Mouse (Mus musculus) embryo, embryonic 9.5 days (tissue): ENCODE data around the gene Pacs1.
"Not testable (repeated sequence)": the region's sequence is repeated elsewhere in the genome, so short reads cannot be mapped to it uniquely, and the experiment has no call there.

ENCODE experiments used
- DNase-seq: peaks from one replicate; pipeline ENCODE4 v3.0.0-alpha.2; 2017; ENCODE audit errors: extremely low spot score

Pacs1 gene

DNA sequence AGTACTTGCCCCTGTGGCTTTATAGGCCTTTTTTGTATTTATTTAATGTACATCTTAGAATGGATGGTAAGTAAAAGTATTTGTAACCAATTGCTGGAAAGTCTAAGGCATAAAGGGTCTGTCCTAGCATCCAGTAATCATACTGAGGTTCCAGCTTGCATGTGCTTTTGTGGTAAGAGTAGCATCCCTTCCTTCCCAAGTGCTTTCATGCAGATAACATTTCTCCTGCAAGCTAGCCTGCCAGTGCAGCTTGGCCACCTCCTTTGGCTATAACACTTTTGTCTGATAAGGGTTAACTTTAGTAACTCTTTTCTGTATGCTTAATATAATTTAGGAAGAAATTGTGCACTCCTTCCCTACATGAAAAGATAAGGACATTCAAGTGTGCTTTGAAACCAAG, 4.9 kb downstream of the Pacs1 start:
- no peak for DNase-seq

- no peak for DNase-seq
Measured at GRCm38 (mm10) chr19:5267015-5267414, 5.9 kb downstream of the Pacs1 start.

DNA sequence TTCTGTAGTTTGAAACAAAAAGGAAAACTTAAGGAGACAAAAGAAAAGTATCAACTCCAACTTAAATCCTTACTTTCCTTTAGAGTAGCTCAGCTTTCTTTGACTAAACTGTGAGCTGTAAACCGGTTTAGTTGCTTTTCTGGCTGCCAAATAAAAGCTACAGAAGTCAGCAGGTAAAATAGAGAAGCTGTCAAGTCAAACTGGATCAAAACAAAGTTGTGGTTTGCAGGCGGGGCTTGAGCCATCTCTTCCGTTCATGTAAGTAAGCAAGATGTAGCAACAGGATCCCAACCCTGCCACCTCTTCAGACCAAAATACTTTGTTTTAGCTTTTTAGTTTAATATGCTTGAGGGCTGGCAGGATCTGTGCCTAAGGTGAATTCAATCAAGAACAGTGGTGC, 15.8 kb downstream of the Pacs1 start:
- no peak for DNase-seq

DNA sequence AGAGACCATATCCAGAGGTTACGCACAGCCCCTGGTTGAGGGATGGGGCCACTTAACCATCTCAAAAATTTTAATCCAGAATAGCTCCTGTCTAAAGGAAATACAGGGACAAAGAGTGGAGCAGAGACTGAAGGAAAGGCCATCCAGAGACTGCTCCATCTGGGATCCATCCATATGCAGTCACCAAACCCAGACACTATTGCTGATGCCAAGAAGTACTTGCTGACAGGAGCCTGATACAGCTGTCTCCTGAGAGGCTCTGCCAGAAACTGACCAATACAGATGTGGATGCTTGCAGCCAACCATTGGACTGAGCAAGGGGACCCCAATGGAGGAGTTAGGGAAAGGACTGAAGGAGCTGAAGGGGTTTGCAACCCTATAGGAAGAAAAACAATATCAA, 35.9 kb downstream of the Pacs1 start:
- DNase-seq = not testable (repeated sequence)

GRCm38 (mm10) chr19:5232696-5233095, 40.2 kb downstream of the Pacs1 start:
- DNase-seq = no peak

GRCm38 (mm10) chr19:5230110-5230509, 42.8 kb downstream of the Pacs1 start:
- no peak for DNase-seq

GRCm38 (mm10) chr19:5224624-5225023, 48.3 kb downstream of the Pacs1 start:
- DNase-seq = no peak

DNA sequence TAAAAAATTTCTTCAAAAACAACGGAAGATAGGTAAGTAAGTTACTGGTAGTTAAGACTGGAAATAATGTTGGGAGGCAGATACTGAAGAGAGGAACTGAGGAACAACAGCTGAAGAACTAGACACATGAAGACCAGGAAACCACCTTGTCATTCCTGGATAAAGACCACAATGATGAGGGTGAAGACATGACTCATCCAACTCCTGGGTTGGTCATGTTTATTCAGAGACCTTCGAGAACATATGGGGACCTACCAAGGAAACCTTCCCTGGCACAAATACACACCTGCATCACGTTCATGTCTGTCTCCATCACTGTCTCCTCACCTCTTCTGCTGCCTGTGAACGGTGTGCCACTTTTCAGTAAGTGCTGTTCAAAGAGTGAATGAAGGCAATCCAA, 48.8 kb downstream of the Pacs1 start:
- no peak for DNase-seq

DNA sequence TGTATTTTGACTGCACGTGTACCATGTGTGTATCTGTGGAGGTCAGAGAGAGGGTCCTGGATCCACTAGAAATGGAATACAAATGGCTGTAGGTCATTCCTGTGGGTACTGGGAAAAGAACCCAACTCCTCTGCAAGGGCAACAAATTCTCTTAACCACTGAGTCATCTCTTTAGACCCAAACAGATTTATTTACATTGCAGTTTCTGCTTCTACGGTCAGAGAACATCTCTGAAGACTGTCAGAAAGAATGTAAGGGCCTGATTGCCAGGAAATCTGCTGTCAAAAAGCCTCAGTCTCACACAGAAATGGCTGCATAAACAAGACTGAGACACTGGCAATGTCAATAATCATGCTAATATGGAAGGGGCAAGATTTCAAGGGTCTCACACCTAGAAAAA, 51.0 kb downstream of the Pacs1 start:
- DNase-seq = no peak

DNA sequence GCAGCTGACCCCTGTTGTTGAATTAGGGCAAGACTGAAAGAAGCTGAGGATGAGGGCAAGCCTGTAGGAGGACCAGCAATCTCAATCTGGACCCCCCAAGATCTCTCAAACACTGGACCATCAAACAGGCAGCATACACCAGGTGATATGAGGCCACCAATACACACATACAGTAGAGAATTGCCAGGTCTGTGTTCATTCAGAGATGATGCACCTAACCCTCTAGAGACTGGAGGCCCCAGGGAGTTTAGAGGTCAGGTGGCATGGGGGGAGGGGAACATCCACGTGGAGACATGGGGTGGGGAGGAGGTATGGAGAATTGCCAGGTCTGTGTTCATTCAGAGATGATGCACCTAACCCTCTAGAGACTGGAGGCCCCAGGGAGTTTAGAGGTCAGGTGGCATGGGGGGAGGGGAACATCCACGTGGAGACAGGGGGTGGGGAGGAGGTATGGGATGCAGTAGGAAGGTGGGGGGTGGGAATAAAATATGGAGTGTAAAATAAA, 51.6 kb downstream of the Pacs1 start:
- DNase-seq = not testable (repeated sequence)

DNA sequence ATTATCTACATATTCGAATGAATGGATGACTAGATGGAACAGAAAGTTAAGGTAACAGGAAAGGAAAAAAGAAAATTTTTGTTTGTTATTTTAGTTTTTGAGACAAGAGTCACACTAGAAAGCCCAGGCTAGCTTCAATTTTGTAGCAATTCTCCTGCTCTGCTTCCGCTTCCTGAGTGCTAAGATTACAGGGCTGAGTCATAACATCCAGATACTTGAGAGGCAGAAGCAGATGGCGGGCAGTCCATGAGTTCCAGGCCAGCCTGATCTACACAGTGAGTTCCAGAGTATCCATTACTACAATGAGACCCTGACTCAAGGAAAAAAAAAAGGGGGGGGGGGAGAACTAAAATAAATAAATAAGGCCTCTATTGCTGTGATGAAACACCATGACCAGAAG, 52.5 kb downstream of the Pacs1 start:
- no peak for DNase-seq

DNA sequence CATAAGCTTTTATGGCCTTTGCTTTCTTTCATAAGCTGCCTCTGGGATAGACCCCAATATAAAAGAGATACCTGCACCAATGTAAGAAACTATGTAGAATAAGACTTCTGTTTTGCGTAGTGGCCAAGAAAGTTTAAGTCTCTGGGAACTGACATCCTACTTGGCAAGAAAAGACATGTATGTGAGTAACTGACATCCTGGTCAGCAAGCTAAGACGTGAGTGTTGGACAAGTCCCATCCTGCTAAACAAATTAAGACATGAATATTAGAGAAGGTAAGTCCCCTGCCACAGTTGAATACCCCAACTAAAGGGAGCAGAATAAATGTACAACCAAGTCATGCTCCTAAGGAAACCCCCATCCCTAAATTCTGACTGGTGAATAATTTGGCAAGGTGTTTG, 71.2 kb downstream of the Pacs1 start:
- no peak for DNase-seq

DNA sequence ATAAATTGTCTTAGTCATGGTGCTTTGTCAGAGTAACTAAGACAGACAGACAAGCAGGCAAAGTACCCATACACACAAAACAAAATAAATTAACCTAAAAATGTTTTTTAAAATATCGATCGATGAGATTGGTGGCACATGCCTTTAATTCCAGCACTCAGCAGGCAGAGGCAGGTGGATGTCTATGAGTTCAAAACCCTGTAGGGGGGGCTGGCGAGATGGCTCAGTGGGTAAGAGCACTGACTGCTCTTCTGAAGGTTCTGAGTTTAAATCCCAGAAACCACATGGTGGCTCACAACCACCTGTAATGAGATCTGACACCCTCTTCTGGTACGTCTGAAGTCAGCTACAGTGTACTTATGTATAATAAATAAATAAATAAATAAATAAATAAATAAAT, 72.3 kb downstream of the Pacs1 start:
- DNase-seq = not testable (repeated sequence)

GRCm38 (mm10) chr19:5198553-5198952, 74.4 kb downstream of the Pacs1 start:
- no peak for DNase-seq

DNA sequence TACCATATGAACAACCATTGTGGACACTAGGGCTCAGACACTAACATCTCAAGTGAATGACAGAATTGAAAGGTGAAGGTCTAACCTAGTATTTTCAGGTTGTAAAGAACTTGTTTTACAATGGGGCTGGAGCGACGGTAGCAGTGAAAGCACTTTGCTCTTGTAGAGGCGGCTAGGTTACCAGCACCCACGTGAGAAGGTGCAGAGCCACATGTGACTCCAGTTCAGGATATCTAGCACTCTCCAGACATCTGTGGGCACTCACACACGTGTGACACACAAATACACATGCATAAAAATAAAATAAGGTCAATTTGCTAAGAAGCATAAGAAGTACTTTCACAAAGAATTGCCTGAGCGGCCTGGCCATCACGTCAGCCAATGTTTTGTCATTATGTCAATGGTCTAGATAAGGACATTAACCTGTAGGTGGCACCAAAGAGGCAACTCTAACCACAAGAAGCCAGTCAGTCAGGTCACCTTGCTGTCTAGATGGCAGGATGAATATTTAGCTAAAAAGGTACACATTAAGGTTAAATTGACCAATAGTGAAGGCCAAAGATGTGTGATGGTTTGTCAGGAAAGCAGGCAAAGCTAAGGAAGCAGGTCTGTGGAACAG, 77.4 kb downstream of the Pacs1 start:
- DNase-seq = peak; percentile 44

- DNase-seq = no peak
Measured at GRCm38 (mm10) chr19:5192397-5192796, 80.5 kb downstream of the Pacs1 start.

GRCm38 (mm10) chr19:5187439-5187838, 85.5 kb downstream of the Pacs1 start:
- no peak for DNase-seq

GRCm38 (mm10) chr19:5181926-5182325, 91.0 kb downstream of the Pacs1 start:
- DNase-seq = no peak

DNA sequence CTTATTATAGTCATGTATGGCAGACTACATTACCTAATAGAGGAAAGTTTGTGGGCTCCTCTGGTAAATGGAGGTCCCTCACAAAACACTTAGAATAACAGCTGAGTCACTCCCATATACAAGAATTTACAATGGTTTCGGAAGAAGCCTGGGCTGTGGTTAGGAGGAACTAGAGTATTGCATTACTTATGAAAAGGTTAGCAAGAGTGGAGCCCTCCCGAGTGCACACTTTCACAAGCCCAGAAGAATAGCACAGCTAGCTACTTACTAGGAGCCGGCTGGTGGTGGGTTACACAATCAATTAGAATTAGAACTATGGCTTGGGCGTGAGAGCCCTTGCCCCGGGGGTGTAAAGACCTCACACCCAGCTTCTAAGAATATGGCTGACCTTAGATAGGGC, 94.3 kb downstream of the Pacs1 start:
- no peak for DNase-seq

- no peak for DNase-seq
Measured at GRCm38 (mm10) chr19:5170430-5170829, 102.5 kb downstream of the Pacs1 start.

- DNase-seq = no peak
Measured at GRCm38 (mm10) chr19:5167477-5167876, 105.4 kb downstream of the Pacs1 start.

GRCm38 (mm10) chr19:5164380-5164779, 108.5 kb downstream of the Pacs1 start:
- DNase-seq = peak; percentile 8

DNA sequence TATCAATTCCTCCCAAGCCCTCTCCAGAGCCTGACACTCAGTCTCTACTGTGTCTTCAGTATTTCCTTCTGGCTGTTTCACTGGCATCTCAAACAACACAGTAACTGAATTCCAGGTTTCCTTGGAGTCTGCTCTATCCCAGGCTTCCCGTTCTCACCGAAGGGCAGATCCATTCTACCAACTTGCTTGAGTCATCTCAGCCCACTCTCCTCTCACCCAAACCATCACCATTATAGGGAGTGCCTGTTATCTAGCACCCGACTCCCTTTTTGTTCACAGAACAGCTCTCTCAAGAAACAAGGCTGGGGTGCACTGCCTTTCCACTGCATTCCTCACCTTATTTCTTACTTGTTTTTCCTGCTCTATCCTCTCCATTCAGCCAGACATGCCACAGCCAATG, 111.0 kb downstream of the Pacs1 start:
- no peak for DNase-seq

- no peak for DNase-seq
Measured at GRCm38 (mm10) chr19:5152261-5152660, 120.7 kb downstream of the Pacs1 start.
